Mouse (Mus musculus): ENCODE results near the gene Manf.

DNA sequence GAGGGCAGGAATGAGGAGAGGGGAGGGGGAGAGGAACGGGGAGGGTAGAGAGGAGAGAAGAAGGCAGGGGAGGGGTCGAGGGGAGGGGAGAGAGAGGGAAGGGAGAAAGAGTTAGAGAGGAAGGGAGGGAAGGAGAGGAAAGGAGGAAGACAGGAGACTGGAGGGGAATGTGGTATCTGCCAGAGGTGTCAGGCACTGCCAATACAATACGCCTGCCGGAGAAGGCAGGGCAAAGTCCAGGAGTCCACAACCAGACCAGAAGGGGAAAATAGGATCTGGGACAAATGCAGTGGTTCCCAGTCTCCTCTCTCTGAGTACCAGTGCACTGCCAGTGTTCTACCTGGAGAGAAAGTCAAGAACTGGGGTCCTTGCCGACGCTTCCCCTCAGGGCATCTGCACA, 100.9 kb downstream of the Manf start:
- TF ChIP-seq CTCF (IDR thresholded peaks at IDR 0.05; ENCODE audit: extremely low read depth, insufficient read depth, low read length) (no peak), POLR2A (IDR thresholded peaks at IDR 0.05; ENCODE audit: extremely low read depth, insufficient read depth, low read length) (no peak)

Measured in cortical plate, adult 2 months (tissue).